Mouse (Mus musculus) heart, adult 2 months (tissue): ENCODE measurements around the gene Tnfrsf13c.

Experiments used
- CTCF ChIP-seq: fragments of 200-600 bp; IDR thresholded peaks from 2 replicates; pipeline ENCODE4 v1.8.1; 2022; ENCODE audit warnings: antibody characterized with exemption, mild to moderate bottlenecking, moderate library complexity
- EP300 ChIP-seq: fragments of 200-500 bp; IDR thresholded peaks from 2 replicates; pipeline ENCODE4 v1.6.1; 2011; ENCODE audit warnings: low read depth, low read length, control low read depth; ENCODE audit not compliant: insufficient read depth
- POLR2A ChIP-seq: fragments of 200-500 bp; IDR thresholded peaks from 2 replicates; pipeline ENCODE4 v1.6.1; 2011; ENCODE audit warnings: mild to moderate bottlenecking, low read depth, low read length, control low read depth; ENCODE audit not compliant: insufficient read depth

GRCm38 (mm10) chr15:82259510-82259909 is 35.3 kb upstream of the Tnfrsf13c start:
- TF ChIP-seq CTCF (peak; percentile 83), EP300 (no peak), POLR2A (no peak)
